Mouse (Mus musculus) intestine, embryonic 16.5 days (tissue): Measurements from ENCODE around the gene Gngt1. TPM values are rescaled to one million over a fixed set of nuclear protein-coding genes. Genes with fewer than 3 reads are reported as not detected.

Experiments
- ATAC-seq: fragments of 200-750 bp; cut with Nextera tagmentation; 2 replicates; pipeline ENCODE4 v1.8.0; 2017; ENCODE audit warnings: moderate TSS enrichment, moderate library complexity
- H3K27ac ChIP-seq: fragments of 300-500 bp; sonication (generic); 2 replicates; pipeline ENCODE4 v1.5.1; 2014; ENCODE audit warnings: mild to moderate bottlenecking, low read length
- H3K27me3 ChIP-seq: fragments of 300-500 bp; sonication (generic); replicated peaks from 2 replicates; pipeline ENCODE4 v1.6.1; 2014; ENCODE audit warnings: low read length, control low read depth, mixed read lengths; ENCODE audit not compliant: control insufficient read depth, insufficient read depth
- H3K36me3 ChIP-seq: fragments of 300-500 bp; sonication (generic); 2 replicates; pipeline ENCODE4 v1.6.1; 2014; ENCODE audit warnings: low read length, control low read depth; ENCODE audit not compliant: control insufficient read depth, insufficient read depth
- H3K4me1 ChIP-seq: fragments of 300-500 bp; sonication (generic); 2 replicates; pipeline ENCODE4 v1.6.1; 2014; ENCODE audit warnings: low read length, control low read depth, mixed read lengths; ENCODE audit not compliant: control insufficient read depth, insufficient read depth
- H3K4me2 ChIP-seq: fragments of 300-500 bp; sonication (generic); 2 replicates; pipeline ENCODE4 v1.6.1; 2014; ENCODE audit warnings: low read depth, low read length, control low read depth
- H3K4me3 ChIP-seq: fragments of 300-500 bp; sonication (generic); 2 replicates; pipeline ENCODE4 v1.5.1; 2014; ENCODE audit warnings: mild to moderate bottlenecking, low read length
- H3K9ac ChIP-seq: fragments of 300-500 bp; sonication (generic); 2 replicates; pipeline ENCODE4 v1.6.1; 2014; ENCODE audit warnings: low read depth, low read length
- H3K9me3 ChIP-seq: fragments of 300-500 bp; sonication (generic); 2 replicates; pipeline ENCODE4 v1.6.1; 2016; ENCODE audit warnings: low read length, control low read depth; ENCODE audit not compliant: control insufficient read depth
- WGBS: fragments of 180-500 bp; shearing (Covaris S2); extraction: QIAGEN DNeasy Blood & Tissue Kit; methylation state at CpG from one replicate; pipeline ENCODE4 v1.1.7; 2014; 5-methylcytosine and 5-hydroxymethylcytosine counted together
- polyA plus RNA-seq: library from polyadenylated mRNA; unstranded; fragments of >200 nt; fragmentation: Nextera tagmentation; extraction: Ambion mirVana; gene quantifications from 2 replicates; pipeline ENCODE4 v1.2.1, GENCODE M21; 2015

Gene Gngt1
- polyA plus RNA-seq, result 0.15 TPM in 1 of 2 replicates, not detected in the other

DNA sequence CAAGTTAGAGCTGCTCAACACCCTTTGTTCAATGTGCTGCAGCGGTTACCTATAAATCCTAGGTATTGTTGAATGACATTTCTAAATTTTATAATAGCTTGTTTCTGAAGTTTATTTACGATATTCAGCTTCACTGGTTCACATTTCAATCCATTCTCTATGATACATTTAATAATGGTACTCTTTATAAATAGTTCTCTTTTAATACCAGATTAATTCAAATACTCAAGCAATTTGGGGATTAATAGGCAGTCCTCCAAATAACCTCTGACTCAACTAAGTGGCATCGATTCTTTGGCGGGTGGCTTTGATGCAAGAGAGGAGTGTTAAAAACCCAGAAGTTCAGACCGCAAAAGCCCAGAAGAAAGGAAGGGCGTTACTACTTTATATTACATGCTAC lies at the start of gene Gngt1:
Gngt1 (plus strand) TSS at position 301 of the 400 bp plus-strand sequence.
- H3K4me1 ChIP-seq, result no peaks in the 10 kb centered on the region
- no peak within 1 kb of the TSS for H3K27ac ChIP-seq
- H3K36me3 ChIP-seq, result no peaks in the 10 kb centered on the region
- H3K9me3 ChIP-seq, result no peaks in the 10 kb centered on the region
- H3K9ac ChIP-seq, result no peak within 1 kb of the TSS
- H3K27me3 ChIP-seq, result no peaks in the 10 kb centered on the region
- ATAC-seq, result no peak
- H3K4me2 ChIP-seq, result no peak within 1 kb of the TSS
- no peak within 1 kb of the TSS for H3K4me3 ChIP-seq
- 94% methylated on average over 6 of the region's 6 CpGs for WGBS

GRCm38 (mm10) chr6:3954969-3955368 lies 38.6 kb upstream of the Gngt1 start:
- no peak overlapping the region for H3K4me3 ChIP-seq
- H3K27me3 ChIP-seq, result no peaks in the 10 kb centered on the region
- H3K4me2 ChIP-seq, result no peak overlapping the region
- WGBS, result 50% methylated on average over 4 of the region's 4 CpGs
- no peak overlapping the region for H3K27ac ChIP-seq
- no peaks in the 10 kb centered on the region for H3K4me1 ChIP-seq
- H3K9me3 ChIP-seq, result no peaks in the 10 kb centered on the region
- no peak for ATAC-seq
- H3K36me3 ChIP-seq, result no peaks in the 10 kb centered on the region
- no peak overlapping the region for H3K9ac ChIP-seq

- Histone ChIP-seq H3K4me1 (no peaks in the 10 kb centered on the region), H3K4me3 (peak overlapping the region; percentile 29), H3K4me2 (peak overlapping the region; percentile 46), H3K36me3 (no peaks in the 10 kb centered on the region), H3K9ac (no peak overlapping the region), H3K9me3 (no peaks in the 10 kb centered on the region), H3K27ac (no peak overlapping the region), H3K27me3 (no peaks in the 10 kb centered on the region)
- ATAC-seq, result no peak
- 33% methylated on average over 31 of the region's 31 CpGs for WGBS
Measured at GRCm38 (mm10) chr6:3967676-3968626, 25.6 kb upstream of the Gngt1 start.

DNA sequence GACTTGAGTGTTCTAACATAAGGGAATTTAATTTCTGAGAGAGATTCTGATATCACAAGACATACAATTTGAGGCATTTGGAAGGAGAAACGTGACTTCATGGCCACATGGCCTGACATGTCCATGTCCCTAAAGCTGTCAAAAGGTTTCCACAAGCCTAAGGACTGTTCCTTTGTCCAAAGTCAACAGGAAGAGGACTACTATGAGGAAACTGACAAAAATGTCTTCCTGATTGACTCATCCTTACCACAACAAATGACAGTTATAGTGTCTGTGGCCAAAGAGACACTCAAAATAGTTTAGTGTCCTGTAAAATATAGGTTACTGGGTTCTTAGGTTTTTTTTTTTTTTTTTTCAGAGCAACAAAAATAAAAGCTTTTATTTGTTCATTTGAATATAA lies 19.9 kb upstream of the Gngt1 start:
- Histone ChIP-seq H3K9ac (no peak overlapping the region), H3K4me1 (no peaks in the 10 kb centered on the region), H3K9me3 (no peaks in the 10 kb centered on the region), H3K27me3 (no peaks in the 10 kb centered on the region), H3K4me3 (no peak overlapping the region), H3K27ac (no peak overlapping the region), H3K36me3 (no peaks in the 10 kb centered on the region), H3K4me2 (no peak overlapping the region)
- WGBS, result 84% methylated on average over 1 of the region's 1 CpGs
- ATAC-seq, result no peak

- H3K27ac ChIP-seq, result no peak overlapping the region
- WGBS, result 60% methylated on average over 5 of the region's 5 CpGs
- H3K4me2 ChIP-seq, result no peak overlapping the region
- H3K36me3 ChIP-seq, result no peaks in the 10 kb centered on the region
- H3K9me3 ChIP-seq, result no peaks in the 10 kb centered on the region
- no peak overlapping the region for H3K4me3 ChIP-seq
- H3K4me1 ChIP-seq, result no peaks in the 10 kb centered on the region
- H3K27me3 ChIP-seq, result no peaks in the 10 kb centered on the region
- peak; percentile 62; the same call in 1 of the 2 replicates for ATAC-seq
- H3K9ac ChIP-seq, result no peak overlapping the region
Measured at GRCm38 (mm10) chr6:3982661-3983284, 10.8 kb upstream of the Gngt1 start.

DNA sequence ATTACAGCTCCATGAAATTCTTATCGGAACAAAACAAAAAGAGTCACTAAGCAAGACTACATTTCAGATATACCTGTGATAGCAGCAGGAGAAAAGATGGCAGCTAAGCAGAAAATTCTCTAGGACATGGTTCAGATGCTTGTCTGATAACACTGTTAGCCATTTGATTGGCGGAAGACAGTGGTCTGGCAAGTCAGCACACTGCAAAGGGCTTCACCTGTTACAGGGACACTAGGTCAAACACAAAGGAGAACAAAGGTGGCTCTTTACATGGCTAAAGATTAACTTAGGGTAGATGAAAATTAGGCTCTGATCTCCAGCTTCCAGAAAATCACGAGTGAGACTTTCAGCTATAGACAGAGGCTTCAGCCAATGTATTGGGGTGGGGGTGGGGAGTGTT lies 4.8 kb upstream of the Gngt1 start, which contains the start of gene Tfpi2:
Tfpi2 (minus strand) TSS at position 170 of the 400 bp plus-strand sequence.
- H3K4me3 ChIP-seq, result no peak within 1 kb of the TSS
- no peaks in the 10 kb centered on the region for H3K36me3 ChIP-seq
- H3K4me1 ChIP-seq, result no peaks in the 10 kb centered on the region
- no peak within 1 kb of the TSS for H3K9ac ChIP-seq
- 63% methylated on average over 3 of the region's 3 CpGs for WGBS
- no peak within 1 kb of the TSS for H3K4me2 ChIP-seq
- ATAC-seq, result peak; percentile 99
- H3K9me3 ChIP-seq, result no peaks in the 10 kb centered on the region
- peak within 1 kb of the TSS; percentile 34; the same call in 1 of the 2 replicates for H3K27ac ChIP-seq
- H3K27me3 ChIP-seq, result no peaks in the 10 kb centered on the region

- no peak overlapping the region for H3K27ac ChIP-seq
- no peak for ATAC-seq
- H3K4me2 ChIP-seq, result no peak overlapping the region
- H3K27me3 ChIP-seq, result no peaks in the 10 kb centered on the region
- H3K9ac ChIP-seq, result no peak overlapping the region
- no peaks in the 10 kb centered on the region for H3K4me1 ChIP-seq
- WGBS, result 73% methylated on average over 4 of the region's 4 CpGs
- no peaks in the 10 kb centered on the region for H3K9me3 ChIP-seq
- no peaks in the 10 kb centered on the region for H3K36me3 ChIP-seq
- H3K4me3 ChIP-seq, result no peak overlapping the region
Measured at GRCm38 (mm10) chr6:3998089-3998488, 4.5 kb downstream of the Gngt1 start.

DNA sequence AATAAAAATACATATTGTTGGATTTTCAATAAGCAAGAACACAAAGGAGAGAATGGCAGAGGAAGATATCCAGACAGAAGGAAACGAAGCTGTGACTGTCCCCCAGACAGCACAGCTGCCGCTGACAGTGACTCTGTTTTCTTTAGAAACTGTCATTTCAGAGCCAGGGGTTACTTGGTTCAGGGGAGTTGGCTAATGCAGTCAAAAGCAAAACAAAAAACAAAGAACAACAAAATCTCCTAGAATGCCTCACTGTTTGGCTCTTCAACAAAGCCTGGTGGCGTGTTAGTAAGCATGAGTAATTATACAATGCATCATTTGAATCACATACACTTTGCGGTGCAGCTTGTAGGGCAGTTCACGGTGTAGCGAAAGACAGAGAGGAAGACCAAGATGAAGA lies 5.7 kb downstream of the Gngt1 start:
- H3K4me3 ChIP-seq, result no peak overlapping the region
- H3K4me2 ChIP-seq, result no peak overlapping the region
- no peaks in the 10 kb centered on the region for H3K36me3 ChIP-seq
- no peak overlapping the region for H3K27ac ChIP-seq
- no peaks in the 10 kb centered on the region for H3K27me3 ChIP-seq
- H3K9ac ChIP-seq, result no peak overlapping the region
- 76% methylated on average over 6 of the region's 6 CpGs for whole genome bisulfite sequencing
- H3K9me3 ChIP-seq, result no peaks in the 10 kb centered on the region
- no peaks in the 10 kb centered on the region for H3K4me1 ChIP-seq
- no peak for ATAC-seq

- no peak for ATAC-seq
- WGBS, result 82% methylated on average over 3 of the region's 3 CpGs
Measured at GRCm38 (mm10) chr6:4000716-4001115, 7.1 kb downstream of the Gngt1 start.

More at GRCm38 (mm10) chr6:4000716-4001115, 7.1 kb downstream of the Gngt1 start:
- Histone ChIP-seq H3K4me2 (no peak overlapping the region), H3K4me1 (peaks cover 4% of the 10 kb centered on the region; the same call in 1 of the 2 replicates), H3K27ac (no peak overlapping the region), H3K9me3 (no peaks in the 10 kb centered on the region), H3K27me3 (no peaks in the 10 kb centered on the region), H3K9ac (no peak overlapping the region), H3K4me3 (no peak overlapping the region), H3K36me3 (no peaks in the 10 kb centered on the region)
